Comparison of ENCODE assay signal across 28 mouse cellular contexts in the genomic region with DNA sequence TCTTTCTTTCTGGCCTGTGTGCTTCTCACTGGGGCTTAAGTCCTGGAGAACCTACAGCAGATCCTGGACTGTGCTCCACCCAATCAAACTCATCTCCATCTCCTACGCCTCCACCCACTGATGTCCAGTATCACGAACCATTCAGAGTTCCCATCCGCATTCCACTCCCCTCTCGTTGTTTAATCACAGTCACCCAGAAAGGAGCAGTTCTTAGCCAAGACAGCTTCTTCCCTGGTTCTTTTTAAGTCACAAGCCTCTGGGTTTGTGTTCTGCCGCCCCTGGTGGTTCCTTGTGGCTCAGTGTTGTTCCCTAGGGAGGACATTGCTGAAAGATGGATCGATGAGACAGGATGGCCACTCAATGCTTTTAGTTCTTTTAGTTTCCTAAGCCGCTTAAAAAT. TPM values are rescaled to one million over a fixed set of nuclear protein-coding genes. Genes with fewer than 3 reads are reported as not detected.
DNase-seq lines count a peak whose midpoint lies in the region; ATAC-seq and TF ChIP-seq lines count a peak whose summit lies in the region.
"Had no signal": no experiment of that assay in that cellular context is flagged by ENCODE, and none has a peak within 500 bp of the region (broad histone marks: within the 10 kb centered on the region; RNA-seq: fewer than 3 reads in every experiment).

No protein-coding gene starts in this region.

- TF ChIP-seq CTCF in intestine, postnatal 0 days (IDR thresholded peaks at IDR 0.05; ENCODE audit: low read depth), result peak; percentile 32; the same call in 1 of the 2 replicates
- TF ChIP-seq CTCF in lung, postnatal 0 days (IDR thresholded peaks at IDR 0.05), result peak; percentile 38; the same call in 1 of the 2 replicates
- TF ChIP-seq CTCF in lung, adult 2 months (IDR thresholded peaks at IDR 0.05; ENCODE audit: insufficient read depth, low read length), result no peak

- H3K4me3 ChIP-seq in heart, embryonic 11.5 days (ENCODE audit: low read depth, low read length), result no peak overlapping the region
- H3K4me3 ChIP-seq in intestine, postnatal 0 days (ENCODE audit: low read depth, low read length), result no peak overlapping the region
- H3K4me3 ChIP-seq in intestine, embryonic 16.5 days (ENCODE audit: low read length), result no peak overlapping the region
- H3K4me3 ChIP-seq in lung, postnatal 0 days (ENCODE audit: low read depth, low read length), result no peak overlapping the region
- H3K4me3 ChIP-seq in lung, adult 2 months (replicated peaks; ENCODE audit: extremely low read depth, low read depth, low read length), result no peak overlapping the region
- H3K4me3 ChIP-seq in limb, embryonic 10.5 days, result no peak overlapping the region
- H3K4me3 ChIP-seq: forebrain, embryonic 13.5 days; heart, embryonic 13.5 days; left cerebral cortex, adult 2 months; liver, embryonic 13.5 days; lung, embryonic 15.5 days; megakaryocyte, embryonic 14.5 days; midbrain, embryonic 13.5 days; neural tube, embryonic 13.5 days had no signal

- no peak overlapping the region for H3K27ac ChIP-seq in heart, embryonic 11.5 days (ENCODE audit: low read depth, low read length)
- no peak overlapping the region for H3K27ac ChIP-seq in intestine, postnatal 0 days (ENCODE audit: low read depth, low read length)
- H3K27ac ChIP-seq in intestine, embryonic 16.5 days (ENCODE audit: low read length), result no peak overlapping the region
- H3K27ac ChIP-seq in lung, postnatal 0 days (ENCODE audit: low read length), result no peak overlapping the region
- no peak overlapping the region for H3K27ac ChIP-seq in limb, embryonic 10.5 days
- H3K27ac ChIP-seq: forebrain, embryonic 13.5 days; heart, embryonic 13.5 days; hindbrain, embryonic 14.5 days; left cerebral cortex, adult 2 months; liver, embryonic 13.5 days; lung, embryonic 15.5 days; midbrain, embryonic 13.5 days; neural tube, embryonic 13.5 days had no signal

- H3K4me1 ChIP-seq in heart, embryonic 11.5 days (ENCODE audit: control insufficient read depth, insufficient read depth, low read length), result no peaks in the 10 kb centered on the region
- no peaks in the 10 kb centered on the region for H3K4me1 ChIP-seq in intestine, postnatal 0 days (replicated peaks; ENCODE audit: control insufficient read depth, insufficient read depth, low read length)
- H3K4me1 ChIP-seq in intestine, embryonic 16.5 days (ENCODE audit: control insufficient read depth, insufficient read depth, low read length), result no peaks in the 10 kb centered on the region
- H3K4me1 ChIP-seq in lung, postnatal 0 days (ENCODE audit: insufficient read depth, low read depth, low read length), result no peaks in the 10 kb centered on the region
- no peaks in the 10 kb centered on the region for H3K4me1 ChIP-seq in lung, adult 2 months (ENCODE audit: control insufficient read depth, insufficient read depth, low read length)
- H3K4me1 ChIP-seq in limb, embryonic 10.5 days, result no peaks in the 10 kb centered on the region
- H3K4me1 ChIP-seq: forebrain, embryonic 13.5 days; midbrain, embryonic 13.5 days; neural tube, embryonic 13.5 days had no signal

- H3K36me3 ChIP-seq in heart, embryonic 11.5 days (ENCODE audit: control insufficient read depth, insufficient read depth, low read length), result no peaks in the 10 kb centered on the region
- H3K36me3 ChIP-seq in intestine, postnatal 0 days (ENCODE audit: control insufficient read depth, insufficient read depth), result no peaks in the 10 kb centered on the region
- H3K36me3 ChIP-seq in intestine, embryonic 16.5 days (ENCODE audit: control insufficient read depth, insufficient read depth, low read length), result no peaks in the 10 kb centered on the region
- H3K36me3 ChIP-seq in lung, postnatal 0 days (ENCODE audit: insufficient read depth, low read length), result no peaks in the 10 kb centered on the region
- H3K36me3 ChIP-seq in limb, embryonic 10.5 days, result no peaks in the 10 kb centered on the region
- H3K36me3 ChIP-seq: heart, embryonic 13.5 days; liver, embryonic 13.5 days; lung, embryonic 15.5 days; midbrain, embryonic 13.5 days; neural tube, embryonic 13.5 days had no signal

- no peak for TF ChIP-seq POLR2A in lung, adult 2 months (IDR thresholded peaks at IDR 0.05; ENCODE audit: borderline replicate concordance, extremely low read depth, low read depth, low read length)

- TF ChIP-seq EP300 in lung, postnatal 0 days (IDR thresholded peaks at IDR 0.05), result no peak

- peak; percentile 92 for DNase-seq in heart, adult 11 months
- no peak for DNase-seq in lung, postnatal 0 days (ENCODE audit: low spot score)
- no peak for DNase-seq in lung, adult 2 months
- DNase-seq in ZHBTc4 (ENCODE audit: low read depth, low spot score), result peak; percentile 16
- no peak for DNase-seq in limb, embryonic 10.5 days (ENCODE audit: low spot score)
- DNase-seq: adrenal gland, postnatal 14 days; cerebellum, adult 11 months; cerebellum, adult 9-10 months; cerebellum, postnatal 36 days; heart, postnatal 36 days; kidney, adult 18-20 months; liver, embryonic 13.5 days; lung, postnatal 4 days; right cerebral cortex, postnatal 4 days; thymus, adult 2 months; thymus, postnatal 36 days had no signal

- no peak overlapping the region for H3K4me2 ChIP-seq in heart, embryonic 11.5 days
- H3K4me2 ChIP-seq in intestine, postnatal 0 days (replicated peaks; ENCODE audit: low read depth), result no peak overlapping the region
- no peak overlapping the region for H3K4me2 ChIP-seq in intestine, embryonic 16.5 days (ENCODE audit: low read depth, low read length)
- H3K4me2 ChIP-seq in lung, postnatal 0 days (replicated peaks; ENCODE audit: low read depth, low read length), result no peak overlapping the region
- H3K4me2 ChIP-seq: forebrain, embryonic 13.5 days; heart, embryonic 13.5 days; hindbrain, embryonic 14.5 days; liver, embryonic 13.5 days; lung, embryonic 15.5 days; midbrain, embryonic 13.5 days; neural tube, embryonic 13.5 days had no signal

- H3K27me3 ChIP-seq in heart, embryonic 11.5 days (ENCODE audit: control insufficient read depth, insufficient read depth, low read length), result no peaks in the 10 kb centered on the region
- no peaks in the 10 kb centered on the region for H3K27me3 ChIP-seq in intestine, postnatal 0 days (replicated peaks; ENCODE audit: control insufficient read depth, insufficient read depth, low read length)
- no peaks in the 10 kb centered on the region for H3K27me3 ChIP-seq in intestine, embryonic 16.5 days (replicated peaks; ENCODE audit: control insufficient read depth, insufficient read depth, low read length)
- no peaks in the 10 kb centered on the region for H3K27me3 ChIP-seq in lung, postnatal 0 days (replicated peaks; ENCODE audit: insufficient read depth, low read length)
- no peaks in the 10 kb centered on the region for H3K27me3 ChIP-seq in limb, embryonic 10.5 days (ENCODE audit: low read depth, poor library complexity, severe bottlenecking)
- H3K27me3 ChIP-seq: forebrain, embryonic 13.5 days; heart, embryonic 13.5 days; liver, embryonic 13.5 days; lung, embryonic 15.5 days; midbrain, embryonic 13.5 days; neural tube, embryonic 13.5 days had no signal

- H3K9ac ChIP-seq in heart, embryonic 11.5 days (ENCODE audit: low read depth, low read length), result no peak overlapping the region
- no peak overlapping the region for H3K9ac ChIP-seq in intestine, postnatal 0 days (ENCODE audit: low read depth, low read length)
- H3K9ac ChIP-seq in intestine, embryonic 16.5 days (ENCODE audit: low read depth, low read length), result no peak overlapping the region
- H3K9ac ChIP-seq in lung, postnatal 0 days (replicated peaks; ENCODE audit: low read depth), result no peak overlapping the region
- H3K9ac ChIP-seq: forebrain, embryonic 13.5 days; heart, embryonic 13.5 days; hindbrain, embryonic 14.5 days; liver, embryonic 13.5 days; lung, embryonic 15.5 days; midbrain, embryonic 13.5 days; neural tube, embryonic 13.5 days had no signal

- ATAC-seq in heart, embryonic 11.5 days (replicated peaks; ENCODE audit: insufficient number of reproducible peaks, low FRiP score, low TSS enrichment), result no peak
- no peak for ATAC-seq in intestine, postnatal 0 days
- no peak for ATAC-seq in intestine, embryonic 16.5 days
- ATAC-seq in lung, postnatal 0 days, result 0 out of 2 replicates have a peak, but pooled peaks have one; percentile 3
- ATAC-seq: CD4-positive, CD25-positive, alpha-beta regulatory T cell, adult 4 months; forebrain, embryonic 13.5 days; midbrain, embryonic 13.5 days had no signal

- 69% methylated on average over 7 of the region's 7 CpGs for WGBS in heart, embryonic 11.5 days (ENCODE audit: insufficient replicate concordance)
- 67% methylated on average over 7 of the region's 7 CpGs for WGBS in intestine, postnatal 0 days
- WGBS in intestine, embryonic 16.5 days, result 74% methylated on average over 7 of the region's 7 CpGs
- 69% methylated on average over 7 of the region's 7 CpGs for WGBS in lung, postnatal 0 days
- WGBS in lung, adult 2 months, result 55% methylated on average over 7 of the region's 7 CpGs
- WGBS in limb, embryonic 10.5 days, result 78% methylated on average over 7 of the region's 7 CpGs

- no peaks in the 10 kb centered on the region for H3K9me3 ChIP-seq in heart, embryonic 11.5 days (replicated peaks; ENCODE audit: control insufficient read depth, low read length)
- no peaks in the 10 kb centered on the region for H3K9me3 ChIP-seq in intestine, postnatal 0 days (ENCODE audit: control insufficient read depth)
- H3K9me3 ChIP-seq in intestine, embryonic 16.5 days (ENCODE audit: control insufficient read depth, low read length), result peaks cover 3% of the 10 kb centered on the region; the same call in 1 of the 2 replicates
- H3K9me3 ChIP-seq in lung, postnatal 0 days (ENCODE audit: low read length), result peaks cover 3% of the 10 kb centered on the region; the same call in 1 of the 2 replicates
- no peaks in the 10 kb centered on the region for H3K9me3 ChIP-seq in limb, embryonic 10.5 days (replicated peaks)
- H3K9me3 ChIP-seq: liver, embryonic 13.5 days; lung, embryonic 15.5 days; neural tube, embryonic 13.5 days had no signal

RNA-seq across cellular contexts. Expression of gene Med4, which starts 14.1 kb away (rescaled TPM):
- 60.8 and 63.8 TPM in 2 replicates for polyA plus RNA-seq in heart, embryonic 11.5 days (2014; fragmentation: Nextera tagmentation; extraction: Ambion mirVana)
- polyA plus RNA-seq in intestine, postnatal 0 days (2015; fragmentation: Nextera tagmentation; extraction: Ambion mirVana), result 30.9 and 31.7 TPM in 2 replicates
- polyA plus RNA-seq in intestine, embryonic 16.5 days (2015; fragmentation: Nextera tagmentation; extraction: Ambion mirVana), result 54.0 and 64.5 TPM in 2 replicates
- polyA plus RNA-seq in lung, postnatal 0 days (2015; fragmentation: Nextera tagmentation; extraction: Ambion mirVana), result 52.8 and 56.1 TPM in 2 replicates
- 9.5 and 14.1 TPM in 2 replicates for polyA plus RNA-seq in lung, adult 2 months (2012; rRNA removed)
- 120 and 123 TPM in 2 replicates for polyA plus RNA-seq in limb, embryonic 10.5 days (2016; fragmentation: Nextera tagmentation; extraction: Ambion mirVana)

RNA-seq across cellular contexts. Expression of gene Sucla2, which starts 29.4 kb away (rescaled TPM):
- polyA plus RNA-seq in heart, embryonic 11.5 days (2014; fragmentation: Nextera tagmentation; extraction: Ambion mirVana), result 180 and 205 TPM in 2 replicates
- polyA plus RNA-seq in intestine, postnatal 0 days (2015; fragmentation: Nextera tagmentation; extraction: Ambion mirVana), result 185 and 202 TPM in 2 replicates
- 140 and 141 TPM in 2 replicates for polyA plus RNA-seq in intestine, embryonic 16.5 days (2015; fragmentation: Nextera tagmentation; extraction: Ambion mirVana)
- polyA plus RNA-seq in lung, postnatal 0 days (2015; fragmentation: Nextera tagmentation; extraction: Ambion mirVana), result 80.2 and 84.7 TPM in 2 replicates
- 8.5 and 13.9 TPM in 2 replicates for polyA plus RNA-seq in lung, adult 2 months (2012; rRNA removed)
- 90.6 and 102 TPM in 2 replicates for polyA plus RNA-seq in limb, embryonic 10.5 days (2016; fragmentation: Nextera tagmentation; extraction: Ambion mirVana)

RNA-seq across cellular contexts. Expression of gene Nudt15, which starts 52.3 kb away (rescaled TPM):
- polyA plus RNA-seq in heart, embryonic 11.5 days (2014; fragmentation: Nextera tagmentation; extraction: Ambion mirVana), result 4.2 and 5.6 TPM in 2 replicates
- 2.5 and 2.8 TPM in 2 replicates for polyA plus RNA-seq in intestine, postnatal 0 days (2015; fragmentation: Nextera tagmentation; extraction: Ambion mirVana)
- 5.7 and 5.8 TPM in 2 replicates for polyA plus RNA-seq in intestine, embryonic 16.5 days (2015; fragmentation: Nextera tagmentation; extraction: Ambion mirVana)
- 2.5 and 2.7 TPM in 2 replicates for polyA plus RNA-seq in lung, postnatal 0 days (2015; fragmentation: Nextera tagmentation; extraction: Ambion mirVana)
- 0.80 and 1.3 TPM in 2 replicates for polyA plus RNA-seq in lung, adult 2 months (2012; rRNA removed)
- 6.6 and 7.6 TPM in 2 replicates for polyA plus RNA-seq in limb, embryonic 10.5 days (2016; fragmentation: Nextera tagmentation; extraction: Ambion mirVana)

Comparison
In these comparisons a context has a peak if more than half of its experiments do, and no peak if none do; other contexts are left out.
1. DNase-seq: peak in heart, adult 11 months (single experiment) and ZHBTc4 (single experiment); none in lung, postnatal 0 days (single experiment), lung, adult 2 months (single experiment) and limb, embryonic 10.5 days (single experiment).